Mouse (Mus musculus) intestine, embryonic 16.5 days (tissue): ENCODE results near the gene Tceanc. TPM values are rescaled to one million over a fixed set of nuclear protein-coding genes. Genes with fewer than 3 reads are reported as not detected.
"Not testable (repeated sequence)": the region's sequence is repeated elsewhere in the genome, so short reads cannot be mapped to it uniquely, and the experiment has no call there.

ENCODE experiments used
- ATAC-seq: fragments of 200-750 bp; cut with Nextera tagmentation; 2 replicates; pipeline ENCODE4 v1.8.0; 2017; ENCODE audit warnings: moderate TSS enrichment, moderate library complexity
- H3K27ac ChIP-seq: fragments of 300-500 bp; sonication (generic); 2 replicates; pipeline ENCODE4 v1.5.1; 2014; ENCODE audit warnings: mild to moderate bottlenecking, low read length
- H3K27me3 ChIP-seq: fragments of 300-500 bp; sonication (generic); replicated peaks from 2 replicates; pipeline ENCODE4 v1.6.1; 2014; ENCODE audit warnings: low read length, control low read depth, mixed read lengths; ENCODE audit not compliant: control insufficient read depth, insufficient read depth
- H3K36me3 ChIP-seq: fragments of 300-500 bp; sonication (generic); 2 replicates; pipeline ENCODE4 v1.6.1; 2014; ENCODE audit warnings: low read length, control low read depth; ENCODE audit not compliant: control insufficient read depth, insufficient read depth
- H3K4me1 ChIP-seq: fragments of 300-500 bp; sonication (generic); 2 replicates; pipeline ENCODE4 v1.6.1; 2014; ENCODE audit warnings: low read length, control low read depth, mixed read lengths; ENCODE audit not compliant: control insufficient read depth, insufficient read depth
- H3K4me2 ChIP-seq: fragments of 300-500 bp; sonication (generic); 2 replicates; pipeline ENCODE4 v1.6.1; 2014; ENCODE audit warnings: low read depth, low read length, control low read depth
- H3K4me3 ChIP-seq: fragments of 300-500 bp; sonication (generic); 2 replicates; pipeline ENCODE4 v1.5.1; 2014; ENCODE audit warnings: mild to moderate bottlenecking, low read length
- H3K9ac ChIP-seq: fragments of 300-500 bp; sonication (generic); 2 replicates; pipeline ENCODE4 v1.6.1; 2014; ENCODE audit warnings: low read depth, low read length
- H3K9me3 ChIP-seq: fragments of 300-500 bp; sonication (generic); 2 replicates; pipeline ENCODE4 v1.6.1; 2016; ENCODE audit warnings: low read length, control low read depth; ENCODE audit not compliant: control insufficient read depth
- WGBS: fragments of 180-500 bp; shearing (Covaris S2); extraction: QIAGEN DNeasy Blood & Tissue Kit; methylation state at CpG from one replicate; pipeline ENCODE4 v1.1.7; 2014; 5-methylcytosine and 5-hydroxymethylcytosine counted together
- polyA plus RNA-seq: library from polyadenylated mRNA; unstranded; fragments of >200 nt; fragmentation: Nextera tagmentation; extraction: Ambion mirVana; gene quantifications from 2 replicates; pipeline ENCODE4 v1.2.1, GENCODE M21; 2015

Gene Tceanc
- polyA plus RNA-seq, 1 experiment from 2014 or later, result 4.9 TPM

- no peaks in the 10 kb centered on the region for H3K4me1 ChIP-seq
- no peak overlapping the region for H3K9ac ChIP-seq
- ATAC-seq, result no peak
- 86% methylated on average over 3 of the region's 3 CpGs for WGBS
- H3K36me3 ChIP-seq, result no peaks in the 10 kb centered on the region
- H3K4me3 ChIP-seq, result no peak overlapping the region
- H3K9me3 ChIP-seq, result no peaks in the 10 kb centered on the region
- 0 out of 2 replicates have a peak, but pooled peaks cover 2% of the 10 kb centered on the region for H3K27me3 ChIP-seq
- no peak overlapping the region for H3K27ac ChIP-seq
- no peak overlapping the region for H3K4me2 ChIP-seq
Measured at GRCm38 (mm10) chrX:166528126-166528525, 9.8 kb upstream of the Tceanc start.

- H3K4me1 ChIP-seq, result no peaks in the 10 kb centered on the region
- ATAC-seq, result peak; percentile 71
- WGBS, result 75% methylated on average over 2 of the region's 2 CpGs
- H3K9ac ChIP-seq, result no peak overlapping the region
- no peaks in the 10 kb centered on the region for H3K36me3 ChIP-seq
- H3K4me3 ChIP-seq, result no peak overlapping the region
- H3K27me3 ChIP-seq, result no peaks in the 10 kb centered on the region
- no peaks in the 10 kb centered on the region for H3K9me3 ChIP-seq
- no peak overlapping the region for H3K4me2 ChIP-seq
- 0 out of 2 replicates have a peak overlapping the region, but pooled peaks have one; percentile 45 for H3K27ac ChIP-seq
Measured at GRCm38 (mm10) chrX:166525637-166526315, 7.4 kb upstream of the Tceanc start.

GRCm38 (mm10) chrX:166520782-166521181 is 2.4 kb upstream of the Tceanc start:
- H3K36me3 ChIP-seq, result no peaks in the 10 kb centered on the region
- no peaks in the 10 kb centered on the region for H3K9me3 ChIP-seq
- H3K4me3 ChIP-seq, result no peak overlapping the region
- H3K4me1 ChIP-seq, result no peaks in the 10 kb centered on the region
- no peak overlapping the region for H3K27ac ChIP-seq
- WGBS, result 75% methylated on average over 5 of the region's 5 CpGs
- no peaks in the 10 kb centered on the region for H3K27me3 ChIP-seq
- no peak overlapping the region for H3K4me2 ChIP-seq
- no peak for ATAC-seq
- no peak overlapping the region for H3K9ac ChIP-seq

DNA sequence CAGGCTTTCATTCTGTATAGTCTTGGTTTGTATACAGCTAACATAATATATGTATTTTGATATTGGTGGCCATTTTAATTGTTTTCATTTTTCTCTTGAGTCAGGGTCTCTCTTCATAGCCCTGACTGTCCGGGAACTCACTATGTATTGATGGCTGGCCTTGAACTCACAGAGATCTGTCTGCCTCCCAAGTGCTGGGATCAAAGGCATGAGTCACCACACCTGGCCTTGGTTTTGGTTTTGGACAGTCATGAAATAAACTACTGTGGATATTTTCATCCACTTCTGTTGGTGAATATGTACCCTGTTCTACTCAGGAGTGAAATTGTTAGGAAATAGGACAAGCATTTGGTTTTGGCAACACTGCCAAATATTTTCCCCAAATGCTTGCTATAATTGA is 1.7 kb downstream of the Tceanc start:
- 81% methylated on average over 1 of the region's 1 CpGs for WGBS
- Histone ChIP-seq H3K4me3 (no peak overlapping the region), H3K4me2 (no peak overlapping the region), H3K4me1 (no peaks in the 10 kb centered on the region), H3K27me3 (no peaks in the 10 kb centered on the region), H3K36me3 (no peaks in the 10 kb centered on the region), H3K9me3 (no peaks in the 10 kb centered on the region), H3K9ac (no peak overlapping the region), H3K27ac (no peak overlapping the region)
- ATAC-seq, result no peak

DNA sequence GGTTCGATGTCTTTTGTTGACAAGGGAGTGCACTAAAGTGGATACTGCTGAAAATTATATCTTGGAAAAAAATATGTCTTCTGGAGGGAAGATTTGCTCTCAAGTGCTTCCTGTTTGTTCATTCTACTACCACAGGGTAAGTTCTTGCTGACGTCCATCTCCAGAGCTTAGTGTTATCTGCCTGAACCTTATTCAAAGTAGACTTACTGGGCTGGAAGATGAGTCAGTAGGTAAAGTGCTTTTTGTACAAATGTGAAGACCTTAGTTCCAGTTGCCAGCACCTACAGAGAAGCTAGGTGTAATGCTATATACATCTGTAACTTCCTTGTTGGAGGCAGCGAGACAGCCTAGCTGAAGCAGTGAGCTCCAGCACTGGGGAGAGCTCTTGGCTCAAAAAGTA is 2.4 kb downstream of the Tceanc start:
- Histone ChIP-seq H3K27ac (no peak overlapping the region), H3K4me2 (no peak overlapping the region), H3K27me3 (no peaks in the 10 kb centered on the region), H3K9ac (no peak overlapping the region), H3K9me3 (no peaks in the 10 kb centered on the region), H3K4me1 (no peaks in the 10 kb centered on the region), H3K4me3 (no peak overlapping the region), H3K36me3 (no peaks in the 10 kb centered on the region)
- no peak for ATAC-seq
- WGBS, result 83% methylated on average over 3 of the region's 3 CpGs

GRCm38 (mm10) chrX:166514035-166514434 is 4.3 kb downstream of the Tceanc start:
- not testable (repeated sequence) for H3K9me3 ChIP-seq, H3K9ac ChIP-seq, H3K4me3 ChIP-seq, H3K36me3 ChIP-seq, H3K27me3 ChIP-seq, ATAC-seq, H3K27ac ChIP-seq, H3K4me1 ChIP-seq
- WGBS, result 18% methylated on average over 12 of the region's 12 CpGs
- H3K4me2 ChIP-seq, result peak overlapping the region; percentile 19; the same call in 1 of the 2 replicates

- WGBS, result 80% methylated on average over 4 of the region's 4 CpGs
Measured at GRCm38 (mm10) chrX:166512071-166512470, 6.3 kb downstream of the Tceanc start.

DNA sequence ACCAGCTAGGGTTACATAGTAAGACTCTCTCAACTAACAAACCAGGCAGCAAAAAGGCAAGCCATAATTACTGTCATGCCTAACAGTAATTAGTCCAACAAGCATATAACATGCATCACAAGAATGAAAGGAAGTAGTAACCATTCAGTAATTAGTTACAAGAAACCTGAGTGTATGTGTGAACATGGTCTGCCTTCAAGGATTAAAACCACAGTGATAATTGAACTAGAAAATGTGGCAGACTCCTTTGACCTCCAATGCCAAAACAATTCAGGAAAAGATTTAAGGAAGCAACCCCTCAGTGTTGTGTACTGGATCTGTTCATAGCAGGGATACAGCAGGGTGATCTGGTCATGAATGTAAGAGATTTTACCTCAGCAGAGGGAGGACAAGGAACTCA is 7.3 kb downstream of the Tceanc start:
- H3K4me1 ChIP-seq, result no peaks in the 10 kb centered on the region
- H3K27me3 ChIP-seq, result no peaks in the 10 kb centered on the region
- no peak overlapping the region for H3K4me2 ChIP-seq
- H3K4me3 ChIP-seq, result no peak overlapping the region
- no peaks in the 10 kb centered on the region for H3K36me3 ChIP-seq
- no peaks in the 10 kb centered on the region for H3K9me3 ChIP-seq
- no peak overlapping the region for H3K9ac ChIP-seq
- H3K27ac ChIP-seq, result no peak overlapping the region
- ATAC-seq, result no peak

More at GRCm38 (mm10) chrX:166512071-166512470, 6.3 kb downstream of the Tceanc start:
- Histone ChIP-seq H3K4me1 (no peaks in the 10 kb centered on the region), H3K9me3 (no peaks in the 10 kb centered on the region), H3K27me3 (no peaks in the 10 kb centered on the region), H3K27ac (no peak overlapping the region), H3K36me3 (no peaks in the 10 kb centered on the region), H3K9ac (no peak overlapping the region), H3K4me2 (no peak overlapping the region), H3K4me3 (no peak overlapping the region)
- ATAC-seq, result no peak

DNA sequence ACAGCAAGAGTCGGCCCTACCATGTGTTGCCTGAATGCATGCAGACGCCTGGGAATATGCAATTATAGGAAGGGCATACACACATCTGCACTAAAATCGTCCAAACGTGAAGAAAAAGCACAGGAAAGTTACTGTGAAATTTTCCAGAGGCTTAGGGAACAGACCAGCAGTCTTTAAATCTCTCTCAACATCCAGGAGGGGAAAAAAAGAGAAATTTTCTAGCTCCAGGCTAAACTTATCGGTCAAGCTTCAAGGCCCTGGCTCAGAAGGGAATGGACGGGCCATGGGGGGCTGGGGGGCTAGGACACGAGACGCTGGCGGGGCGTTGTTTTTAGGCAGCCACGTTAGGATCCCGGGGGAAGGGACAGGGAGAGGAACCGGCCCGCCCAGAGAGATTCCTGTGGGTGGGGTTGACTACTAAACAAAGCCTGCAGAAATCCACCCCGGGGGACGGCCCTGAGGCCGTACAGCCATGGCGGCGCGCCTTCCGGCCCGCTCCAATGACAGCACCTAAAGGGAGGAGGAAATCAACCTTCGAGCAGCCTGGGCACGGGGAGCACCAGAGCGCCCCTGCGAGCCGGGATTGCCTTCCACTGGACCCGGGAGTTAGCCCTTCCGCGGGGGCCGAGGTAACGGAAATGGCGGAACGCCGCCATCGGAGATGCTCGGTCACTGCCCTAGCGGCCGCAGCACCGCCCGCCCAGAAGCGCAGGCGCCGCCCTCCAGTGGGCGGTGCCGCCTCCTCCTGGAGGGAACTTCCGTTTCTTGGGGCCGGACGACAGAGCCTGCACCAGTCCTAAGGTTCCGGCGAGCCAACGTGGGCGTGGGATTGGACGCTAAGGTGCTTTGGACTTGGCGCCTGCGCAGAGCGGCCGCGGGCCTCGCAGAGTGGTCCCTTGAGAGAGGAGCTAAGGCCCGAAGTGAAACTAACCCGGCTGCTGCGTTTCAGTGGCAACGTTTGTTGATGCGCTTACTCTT is 8.3 kb downstream of the Tceanc start:
- no peaks in the 10 kb centered on the region for H3K36me3 ChIP-seq
- H3K9ac ChIP-seq, result peak overlapping the region; percentile 72
- peak overlapping the region; percentile 54 for H3K4me3 ChIP-seq
- H3K27me3 ChIP-seq, result no peaks in the 10 kb centered on the region
- H3K9me3 ChIP-seq, result no peaks in the 10 kb centered on the region
- WGBS, result 18% methylated on average over 64 of the region's 65 CpGs
- H3K27ac ChIP-seq, result peak overlapping the region; percentile 92
- H3K4me2 ChIP-seq, result peak overlapping the region; percentile 48
- ATAC-seq, result peak; percentile 99
- H3K4me1 ChIP-seq, result no peaks in the 10 kb centered on the region
